Mouse (Mus musculus) 3134 (cell line): ENCODE measurements at regions not wholly inside any gene's neighbourhood (a gene's known extent, or its start where the extent isn't known, plus 50 kb on each side); places are given as distances from the start of the nearest gene placed in this dataset.

Source experiments
- DNase-seq: peaks from one replicate; pipeline ENCODE4 v3.0.0-alpha.2; 2011; ENCODE audit warnings: low spot score; ENCODE audit not compliant: insufficient read length; ENCODE audit errors: extremely low read depth

GRCm38 (mm10) chr13:37503449-37503848 is 158.4 kb downstream of the Ly86 start:
- DNase-seq, result no peak

- no peak for DNase-seq
These were observed 158.9 kb downstream of the Ly86 start for GRCm38 (mm10) chr13:37503898-37504297.

- DNase-seq, result no peak
These were observed 159.4 kb downstream of the Ly86 start for GRCm38 (mm10) chr13:37504373-37504772.

GRCm38 (mm10) chr13:37505617-37506016 is 160.6 kb downstream of the Ly86 start:
- no peak for DNase-seq

GRCm38 (mm10) chr13:37506046-37506445 is 161.0 kb downstream of the Ly86 start:
- no peak for DNase-seq

- DNase-seq, result no peak
These were observed 161.7 kb downstream of the Ly86 start for GRCm38 (mm10) chr13:37506701-37507100.

GRCm38 (mm10) chr13:37507146-37507545 is 162.1 kb downstream of the Ly86 start:
- DNase-seq, result no peak

GRCm38 (mm10) chr13:37508385-37509351 is 163.7 kb downstream of the Ly86 start:
- peak; percentile 28 for DNase-seq

GRCm38 (mm10) chr13:37509352-37509851 is 164.4 kb downstream of the Ly86 start:
- DNase-seq, result no peak

- DNase-seq, result no peak
These were observed 165.5 kb downstream of the Ly86 start for GRCm38 (mm10) chr13:37510511-37510910.

GRCm38 (mm10) chr13:37511006-37511405 is 166.0 kb downstream of the Ly86 start:
- no peak for DNase-seq

GRCm38 (mm10) chr13:37511406-37511805 is 166.4 kb downstream of the Ly86 start:
- no peak for DNase-seq

- no peak for DNase-seq
These were observed 167.8 kb downstream of the Ly86 start for GRCm38 (mm10) chr13:37512781-37513180.

GRCm38 (mm10) chr13:37513206-37513904 is 168.3 kb downstream of the Ly86 start:
- no peak for DNase-seq

GRCm38 (mm10) chr13:37513905-37514607 is 169.0 kb downstream of the Ly86 start:
- no peak for DNase-seq

GRCm38 (mm10) chr13:37514641-37515305 is 169.8 kb downstream of the Ly86 start:
- no peak for DNase-seq

GRCm38 (mm10) chr13:37517055-37517807 is 172.2 kb downstream of the Ly86 start:
- DNase-seq, result no peak

- DNase-seq, result no peak
These were observed 174.9 kb downstream of the Ly86 start for GRCm38 (mm10) chr13:37519948-37520347.

- no peak for DNase-seq
These were observed 180.2 kb downstream of the Ly86 start for GRCm38 (mm10) chr13:37525097-37525726.
